In genomic region chr9:30426882-30427632, GRCm38 (mm10) we compare ENCODE assay signal across 8 mouse cellular contexts. TPM values are rescaled to one million over a fixed set of nuclear protein-coding genes. Genes with fewer than 3 reads are reported as not detected.
DNase-seq lines count a peak whose midpoint lies in the region; ATAC-seq and TF ChIP-seq lines count a peak whose summit lies in the region.

Gene Snx19 (plus strand): TSS chr9:30427108.

- ATAC-seq in frontal cortex, adult (ENCODE audit: low TSS enrichment): peak; percentile 92
- peak; percentile 96 for ATAC-seq in lung, postnatal 0 days

- DNase-seq in MEL-GATA-1-ER (ENCODE audit: extremely low read depth, low read depth): peak; percentile 70
- DNase-seq in cerebellum, adult 8-10 months: peak; percentile 93
- peak; percentile 92 for DNase-seq in hindbrain, embryonic 10.5 days (ENCODE audit: low spot score)
- peak; percentile 88 for DNase-seq in layer of hippocampus, adult 9-11 months
- DNase-seq in lung, postnatal 0 days (ENCODE audit: low spot score): peak; percentile 93
- peak; percentile 96 for DNase-seq in ovary, postnatal 14 days (ENCODE audit: low spot score)
- peak; percentile 96 for DNase-seq in thymus, postnatal 14 days

- H3K9me3 ChIP-seq in hindbrain, embryonic 10.5 days: no peaks in the 10 kb centered on the region
- H3K9me3 ChIP-seq in lung, postnatal 0 days (ENCODE audit: low read length): no peaks in the 10 kb centered on the region

- peak; percentile 97 for TF ChIP-seq CTCF in lung, postnatal 0 days (IDR thresholded peaks at IDR 0.05)

- peak within 1 kb of the TSS; percentile 87 for H3K4me2 ChIP-seq in lung, postnatal 0 days (replicated peaks; ENCODE audit: low read depth, low read length)

- H3K27ac ChIP-seq in hindbrain, embryonic 10.5 days: peak within 1 kb of the TSS; percentile 93
- H3K27ac ChIP-seq in lung, postnatal 0 days (ENCODE audit: low read length): 0 out of 2 replicates have a peak within 1 kb of the TSS, but pooled peaks have one; percentile 39

- H3K4me3 ChIP-seq in hindbrain, embryonic 10.5 days: peak within 1 kb of the TSS; percentile 84
- peak within 1 kb of the TSS; percentile 61 for H3K4me3 ChIP-seq in lung, postnatal 0 days (ENCODE audit: low read depth, low read length)

- H3K36me3 ChIP-seq in hindbrain, embryonic 10.5 days: peaks cover 26% of the 10 kb centered on the region
- H3K36me3 ChIP-seq in lung, postnatal 0 days (ENCODE audit: insufficient read depth, low read length): no peaks in the 10 kb centered on the region

- peak within 1 kb of the TSS; percentile 86 for H3K9ac ChIP-seq in lung, postnatal 0 days (replicated peaks; ENCODE audit: low read depth)

- H3K27me3 ChIP-seq in hindbrain, embryonic 10.5 days (ENCODE audit: insufficient read depth, poor library complexity, severe bottlenecking): no peaks in the 10 kb centered on the region
- 0 out of 2 replicates have a peak, but pooled peaks cover 3% of the 10 kb centered on the region for H3K27me3 ChIP-seq in lung, postnatal 0 days (replicated peaks; ENCODE audit: insufficient read depth, low read length)

- no peak for TF ChIP-seq EP300 in lung, postnatal 0 days (IDR thresholded peaks at IDR 0.05)

- H3K4me1 ChIP-seq in hindbrain, embryonic 10.5 days (replicated peaks): peaks cover 37% of the 10 kb centered on the region
- peaks cover 21% of the 10 kb centered on the region; the same call in 1 of the 2 replicates for H3K4me1 ChIP-seq in lung, postnatal 0 days (ENCODE audit: insufficient read depth, low read depth, low read length)

- WGBS in hindbrain, embryonic 10.5 days: 3% methylated on average over 53 of the region's 53 CpGs
- 1% methylated on average over 53 of the region's 53 CpGs for WGBS in lung, postnatal 0 days

RNA-seq across cellular contexts. Expression of gene Snx19, which starts in this region (rescaled TPM):
- polyA plus RNA-seq in hindbrain, embryonic 10.5 days (2016; fragmentation: Nextera tagmentation; extraction: Ambion mirVana): 21.2 and 23.7 TPM in 2 replicates
- 12.6 and 13.5 TPM in 2 replicates for polyA plus RNA-seq in lung, postnatal 0 days (2015; fragmentation: Nextera tagmentation; extraction: Ambion mirVana)

Comparison
In these comparisons a context has a peak if more than half of its experiments do, and no peak if none do; other contexts are left out.
1. Peak in every context shown above with its lines: DNase-seq, ATAC-seq, H3K4me3 ChIP-seq and H3K27ac ChIP-seq.